Mouse (Mus musculus) embryonic stem cell, embryonic (primary cell): ENCODE data around the gene Pcnx4.

ENCODE experiments used
- CTCF ChIA-PET, 4 experiments: fragments of 300-600 bp in 2 of 4; fragments of 350-600 bp in 2 of 4; sonication (Branson Sonifier 250); formaldehyde crosslinking; loops; one replicate each; lab custom pipeline; 2022; ENCODE audit warnings: inconsistent platforms in 2 of 4; lab: Charles Lee
- POLR2A ChIA-PET, 4 experiments: fragments of 300-600 bp in 2 of 4; fragments of 350-600 bp in 2 of 4; sonication (Branson Sonifier 250); formaldehyde crosslinking; loops; one replicate each; lab custom pipeline; 2022; ENCODE audit warnings: antibody characterized with exemption in 4 of 4, inconsistent platforms in 1 of 4; lab: Charles Lee

Gene Pcnx4

GRCm38 (mm10) chr12:72536021-72536597 is at the start of gene Pcnx4:
Gene Pcnx4 (plus strand): TSS chr12:72536383.
- ChIA-PET CTCF (interaction anchor here in 2 of 4 experiments (0.6 to 1.4 kb wide), 3 partner anchors 16 to 287 kb away, joined by 3 to 4 read pairs (median 3); no protein-coding TSS in a partner anchor), POLR2A (interaction anchor here in 2 of 4 experiments (0.8 to 0.9 kb wide), 3 partner anchors 15 to 114 kb away, joined by 3 to 8 read pairs (median 4); no protein-coding TSS in a partner anchor)

GRCm38 (mm10) chr12:72487498-72487897 is 48.7 kb upstream of the Pcnx4 start:
- POLR2A ChIA-PET = no interaction called here
- CTCF ChIA-PET = interaction anchor here in 2 of 4 experiments (0.6 to 0.9 kb wide), 2 partner anchors 25 to 1907 kb away, joined by 3 to 4 read pairs; no protein-coding TSS in a partner anchor

GRCm38 (mm10) chr12:72489995-72490394 is 46.2 kb upstream of the Pcnx4 start:
- ChIA-PET CTCF (interaction anchor here in 1 of 4 experiments (1.4 kb wide), 1 partner anchor 28 kb away, joined by 4 read pairs; no protein-coding TSS in a partner anchor), POLR2A (no interaction called here)

GRCm38 (mm10) chr12:72491063-72491719 is 45.0 kb upstream of the Pcnx4 start:
- ChIA-PET POLR2A (no interaction called here), CTCF (interaction anchor here in 1 of 4 experiments (1.4 kb wide), 1 partner anchor 30 kb away, joined by 4 read pairs; no protein-coding TSS in a partner anchor)

GRCm38 (mm10) chr12:72496866-72497600 is 39.1 kb upstream of the Pcnx4 start:
- POLR2A ChIA-PET = no interaction called here
- CTCF ChIA-PET = interaction anchor here in 1 of 4 experiments (0.7 kb wide), 1 partner anchor 26 kb away, joined by 3 read pairs; no protein-coding TSS in a partner anchor

- ChIA-PET CTCF (interaction anchor here in 1 of 4 experiments (0.6 kb wide), 1 partner anchor 20 kb away, joined by 12 read pairs; no protein-coding TSS in a partner anchor), POLR2A (interaction anchor here in 1 of 4 experiments (1.2 kb wide), 1 partner anchor 993 kb away, joined by 3 read pairs; no protein-coding TSS in a partner anchor)
These were observed 26.6 kb upstream of the Pcnx4 start for GRCm38 (mm10) chr12:72509606-72510005.

GRCm38 (mm10) chr12:72515446-72515845 is 20.7 kb upstream of the Pcnx4 start:
- POLR2A ChIA-PET = interaction anchor here in 1 of 4 experiments (0.6 to 1.4 kb wide), 3 partner anchors 16 to 146 kb away, joined by 3 read pairs; no protein-coding TSS in a partner anchor
- CTCF ChIA-PET = interaction anchor here in 1 of 4 experiments (1.0 kb wide), 1 partner anchor 140 kb away, joined by 6 read pairs; no protein-coding TSS in a partner anchor

- ChIA-PET POLR2A (interaction anchor here in 1 of 4 experiments (0.8 kb wide), 1 partner anchor 14 kb away, joined by 4 read pairs; no protein-coding TSS in a partner anchor), CTCF (interaction anchor here in 3 of 4 experiments (0.6 to 0.8 kb wide), 3 partner anchors 10 to 402 kb away, joined by 3 read pairs; no protein-coding TSS in a partner anchor)
These were observed 18.0 kb upstream of the Pcnx4 start for GRCm38 (mm10) chr12:72518114-72518728.

GRCm38 (mm10) chr12:72519352-72519751 is 16.8 kb upstream of the Pcnx4 start:
- CTCF ChIA-PET = interaction anchor here in 1 of 4 experiments (0.6 kb wide), 1 partner anchor 182 kb away, joined by 11 read pairs; no protein-coding TSS in a partner anchor
- POLR2A ChIA-PET = no interaction called here

- CTCF ChIA-PET = interaction anchor here in 1 of 4 experiments (1.6 kb wide), 1 partner anchor 58 kb away, joined by 5 read pairs; no protein-coding TSS in a partner anchor
These were observed 16.3 kb upstream of the Pcnx4 start for GRCm38 (mm10) chr12:72519855-72520254.

GRCm38 (mm10) chr12:72520645-72521044 is 15.5 kb upstream of the Pcnx4 start:
- CTCF ChIA-PET = interaction anchor here (0.5 to 1.6 kb wide), 21 partner anchors 9 to 1091 kb away, joined by 3 to 7 read pairs (median 3); partner anchors contain the start of gene Pcnx4 (in 1 of the 4)
- POLR2A ChIA-PET = interaction anchor here in 2 of 4 experiments (0.6 to 0.9 kb wide), 2 partner anchors 15 to 19 kb away, joined by 3 to 4 read pairs; no protein-coding TSS in a partner anchor

More at GRCm38 (mm10) chr12:72519855-72520254, 16.3 kb upstream of the Pcnx4 start:
- POLR2A ChIA-PET = no interaction called here

- POLR2A ChIA-PET = no interaction called here
- CTCF ChIA-PET = no interaction called here
These were observed 10.6 kb upstream of the Pcnx4 start for GRCm38 (mm10) chr12:72525588-72525987.

- ChIA-PET CTCF (interaction anchor here in 2 of 4 experiments (0.5 to 0.7 kb wide), 2 partner anchors 129 to 502 kb away, joined by 3 to 5 read pairs; no protein-coding TSS in a partner anchor), POLR2A (interaction anchor here in 1 of 4 experiments (0.9 kb wide), 1 partner anchor 156 kb away, joined by 3 read pairs; no protein-coding TSS in a partner anchor)
These were observed 3.9 kb upstream of the Pcnx4 start for GRCm38 (mm10) chr12:72532303-72532702.

GRCm38 (mm10) chr12:72533986-72534385 is 2.2 kb upstream of the Pcnx4 start:
- ChIA-PET POLR2A (interaction anchor here in 1 of 4 experiments (1.6 kb wide), 1 partner anchor 11 kb away, joined by 3 read pairs; no protein-coding TSS in a partner anchor), CTCF (no interaction called here)

- CTCF ChIA-PET = interaction anchor here in 2 of 4 experiments (0.6 to 1.4 kb wide), 3 partner anchors 15 to 287 kb away, joined by 3 to 4 read pairs (median 3); no protein-coding TSS in a partner anchor
- POLR2A ChIA-PET = interaction anchor here in 2 of 4 experiments (0.8 to 0.9 kb wide), 3 partner anchors 15 to 115 kb away, joined by 3 to 8 read pairs (median 4); no protein-coding TSS in a partner anchor
These were observed 584 bp upstream of the Pcnx4 start for GRCm38 (mm10) chr12:72535599-72535998.

- POLR2A ChIA-PET = interaction anchor here in 2 of 4 experiments (0.8 to 1.1 kb wide), 2 partner anchors 13 to 195 kb away, joined by 3 read pairs; no protein-coding TSS in a partner anchor
- CTCF ChIA-PET = interaction anchor here in 1 of 4 experiments (0.7 kb wide), 1 partner anchor 117 kb away, joined by 3 read pairs; no protein-coding TSS in a partner anchor
These were observed 2.4 kb downstream of the Pcnx4 start for GRCm38 (mm10) chr12:72538571-72538970.

- ChIA-PET CTCF (no interaction called here), POLR2A (interaction anchor here in 2 of 4 experiments (0.6 to 1.2 kb wide), 3 partner anchors 10 to 103 kb away, joined by 3 to 4 read pairs (median 3); no protein-coding TSS in a partner anchor)
These were observed 18.2 kb downstream of the Pcnx4 start for GRCm38 (mm10) chr12:72554347-72554746.
